Mouse (Mus musculus): ENCODE measurements around the gene Cep78. TPM values are rescaled to one million over a fixed set of nuclear protein-coding genes. Genes with fewer than 3 reads are reported as not detected.

Gene Cep78
- polyA plus RNA-seq, 1 experiment from 2014 or later, result 13.2 TPM

DNA sequence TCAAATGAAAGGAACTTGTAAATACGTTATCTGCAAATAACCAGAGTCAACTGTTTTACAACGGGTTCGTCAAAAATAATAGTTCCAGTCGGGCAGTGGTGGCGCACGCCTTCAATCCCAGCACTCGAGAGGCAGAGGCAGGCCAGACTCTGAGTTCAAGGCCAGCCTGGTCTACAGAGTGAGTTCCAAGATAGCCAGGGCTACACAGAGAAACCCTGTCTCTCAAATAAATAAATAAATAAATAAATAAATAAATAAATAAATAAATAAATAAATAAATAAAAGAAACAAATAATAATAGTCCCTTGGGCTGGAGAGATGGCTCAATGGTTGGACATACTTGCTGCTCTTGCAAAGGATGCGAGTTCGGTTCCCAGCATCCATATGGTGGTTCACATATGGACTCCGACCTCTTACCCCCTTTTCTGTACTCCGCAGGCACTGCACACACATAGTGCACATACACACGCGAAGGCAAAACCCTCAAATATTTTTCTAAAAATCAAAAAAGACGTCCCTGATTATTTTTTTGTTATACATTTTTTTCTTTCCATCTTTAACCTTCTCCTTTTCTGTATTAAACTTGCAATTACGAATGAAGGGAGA lies 947 bp downstream of the Cep78 start:
- peak overlapping the region; percentile 81 for H3K27ac ChIP-seq (ENCODE audit: low read length)
- H3K9ac ChIP-seq (ENCODE audit: low read length), result peak overlapping the region; percentile 90
- peak overlapping the region; percentile 98 for H3K4me2 ChIP-seq (ENCODE audit: low read depth, low read length)
- no peaks in the 10 kb centered on the region for H3K27me3 ChIP-seq (ENCODE audit: control insufficient read depth, insufficient read depth, low read length)
- H3K36me3 ChIP-seq (ENCODE audit: control insufficient read depth, insufficient read depth), result no peaks in the 10 kb centered on the region
- H3K4me3 ChIP-seq (ENCODE audit: low read length), result peak overlapping the region; percentile 76
- H3K4me1 ChIP-seq (ENCODE audit: control insufficient read depth, insufficient read depth, low read length), result peaks cover 4% of the 10 kb centered on the region
- no peak for ATAC-seq (replicated peaks; ENCODE audit: extremely low read depth, insufficient read depth, low FRiP score)
- H3K9me3 ChIP-seq (replicated peaks; ENCODE audit: control insufficient read depth, low read length), result no peaks in the 10 kb centered on the region
- WGBS, result 55% methylated on average over 15 of the region's 15 CpGs

DNA sequence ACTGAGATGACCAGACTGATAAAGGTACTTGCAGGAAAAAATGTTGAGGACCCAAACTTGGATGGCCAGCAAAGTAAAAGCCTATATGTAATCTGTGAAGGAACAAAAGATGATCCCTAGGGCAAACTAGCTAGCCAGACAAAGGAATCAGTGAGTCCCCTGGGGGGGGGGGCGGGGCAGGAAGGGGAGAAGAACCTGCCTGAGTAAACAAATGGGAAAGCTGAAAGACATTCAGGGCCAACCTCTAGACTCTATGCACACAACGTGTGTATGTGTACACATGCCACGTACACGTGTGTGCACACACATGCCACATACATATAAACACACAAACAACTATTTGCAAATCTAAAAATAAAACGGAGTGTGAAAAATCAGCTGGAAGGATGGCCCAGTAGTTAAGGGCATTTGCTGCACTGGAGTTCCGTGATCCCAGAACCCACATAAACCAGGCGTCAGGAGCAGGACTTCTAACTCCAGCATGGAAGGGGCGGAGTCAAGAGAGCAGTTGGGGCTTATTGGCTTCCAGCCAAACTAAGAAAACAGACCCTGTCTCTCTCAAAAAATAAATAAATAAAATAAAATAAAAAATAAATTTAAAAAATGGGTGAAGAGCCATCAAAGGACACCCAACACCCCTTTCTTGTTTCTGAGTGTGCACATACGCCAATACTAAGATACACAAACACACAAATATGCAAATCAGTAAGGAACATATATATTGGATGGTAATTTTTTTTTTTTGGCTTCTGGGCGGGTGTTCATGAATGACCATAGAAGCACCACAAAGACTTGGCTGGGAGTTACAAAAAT lies 1.7 kb downstream of the Cep78 start:
- Histone ChIP-seq H3K9ac (ENCODE audit: low read length) (no peak overlapping the region), H3K4me1 (ENCODE audit: control insufficient read depth, insufficient read depth, low read length) (peaks cover 4% of the 10 kb centered on the region), H3K4me2 (ENCODE audit: low read depth, low read length) (no peak overlapping the region), H3K27me3 (ENCODE audit: control insufficient read depth, insufficient read depth, low read length) (no peaks in the 10 kb centered on the region), H3K9me3 (replicated peaks; ENCODE audit: control insufficient read depth, low read length) (no peaks in the 10 kb centered on the region), H3K36me3 (ENCODE audit: control insufficient read depth, insufficient read depth) (no peaks in the 10 kb centered on the region), H3K4me3 (ENCODE audit: low read length) (no peak overlapping the region), H3K27ac (ENCODE audit: low read length) (no peak overlapping the region)
- WGBS, result 62% methylated on average over 10 of the region's 10 CpGs
- no peak for ATAC-seq (replicated peaks; ENCODE audit: extremely low read depth, insufficient read depth, low FRiP score)

DNA sequence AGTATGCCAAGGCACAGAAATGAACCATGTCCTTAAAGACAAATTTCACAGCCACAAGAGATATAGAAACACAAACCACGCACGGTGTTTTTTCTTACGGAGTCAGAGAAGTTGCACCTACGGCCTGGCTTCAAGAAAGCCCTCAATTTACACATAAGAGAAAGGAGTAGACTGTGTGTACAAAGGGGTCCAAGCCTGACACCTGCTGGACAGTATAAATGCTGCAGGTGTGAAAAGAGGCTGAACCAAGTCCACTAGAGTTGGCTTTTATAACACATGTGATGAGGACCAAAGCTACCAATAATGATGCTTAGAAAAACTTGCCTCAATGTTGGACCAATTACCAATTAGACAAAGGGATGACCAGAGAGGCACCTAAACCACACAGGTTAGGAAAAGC lies 2.9 kb downstream of the Cep78 start:
- 59% methylated on average over 4 of the region's 4 CpGs for WGBS
- Histone ChIP-seq H3K4me1 (ENCODE audit: control insufficient read depth, insufficient read depth, low read length) (peaks cover 4% of the 10 kb centered on the region), H3K9ac (ENCODE audit: low read length) (no peak overlapping the region), H3K36me3 (ENCODE audit: control insufficient read depth, insufficient read depth) (peaks cover 3% of the 10 kb centered on the region; the same call in 1 of the 2 replicates), H3K27me3 (ENCODE audit: control insufficient read depth, insufficient read depth, low read length) (no peaks in the 10 kb centered on the region), H3K4me2 (ENCODE audit: low read depth, low read length) (no peak overlapping the region), H3K4me3 (ENCODE audit: low read length) (no peak overlapping the region), H3K27ac (ENCODE audit: low read length) (no peak overlapping the region), H3K9me3 (replicated peaks; ENCODE audit: control insufficient read depth, low read length) (no peaks in the 10 kb centered on the region)
- ATAC-seq (replicated peaks; ENCODE audit: extremely low read depth, insufficient read depth, low FRiP score), result no peak

DNA sequence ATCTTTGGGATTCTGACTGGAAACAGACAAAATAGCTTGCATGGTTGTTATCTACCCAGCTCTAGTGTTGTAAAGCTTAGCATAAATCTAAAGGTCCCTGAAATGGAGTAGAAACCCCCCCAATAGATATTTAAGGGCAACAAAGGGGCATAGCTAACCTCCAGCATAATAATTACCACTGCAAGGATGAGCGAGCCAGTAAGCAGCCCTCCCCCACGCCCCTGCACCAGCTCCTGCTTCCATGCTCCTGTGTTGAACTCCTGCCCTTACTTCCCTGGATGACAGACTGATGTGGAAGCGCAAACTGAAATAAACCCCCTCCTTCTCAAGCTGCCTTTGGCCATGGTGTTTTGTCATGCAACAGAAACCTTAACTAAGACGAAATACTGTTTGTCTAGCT lies 11.4 kb downstream of the Cep78 start:
- no peaks in the 10 kb centered on the region for H3K4me1 ChIP-seq (ENCODE audit: control insufficient read depth, insufficient read depth, low read length)
- no peak overlapping the region for H3K9ac ChIP-seq (ENCODE audit: low read length)
- no peak overlapping the region for H3K4me2 ChIP-seq (ENCODE audit: low read depth, low read length)
- H3K27me3 ChIP-seq (ENCODE audit: control insufficient read depth, insufficient read depth, low read length), result no peaks in the 10 kb centered on the region
- no peaks in the 10 kb centered on the region for H3K9me3 ChIP-seq (replicated peaks; ENCODE audit: control insufficient read depth, low read length)
- no peak for ATAC-seq (replicated peaks; ENCODE audit: extremely low read depth, insufficient read depth, low FRiP score)
- H3K4me3 ChIP-seq (ENCODE audit: low read length), result no peak overlapping the region
- peaks cover 24% of the 10 kb centered on the region for H3K36me3 ChIP-seq (ENCODE audit: control insufficient read depth, insufficient read depth)
- no peak overlapping the region for H3K27ac ChIP-seq (ENCODE audit: low read length)
- 73% methylated on average over 4 of the region's 4 CpGs for WGBS

DNA sequence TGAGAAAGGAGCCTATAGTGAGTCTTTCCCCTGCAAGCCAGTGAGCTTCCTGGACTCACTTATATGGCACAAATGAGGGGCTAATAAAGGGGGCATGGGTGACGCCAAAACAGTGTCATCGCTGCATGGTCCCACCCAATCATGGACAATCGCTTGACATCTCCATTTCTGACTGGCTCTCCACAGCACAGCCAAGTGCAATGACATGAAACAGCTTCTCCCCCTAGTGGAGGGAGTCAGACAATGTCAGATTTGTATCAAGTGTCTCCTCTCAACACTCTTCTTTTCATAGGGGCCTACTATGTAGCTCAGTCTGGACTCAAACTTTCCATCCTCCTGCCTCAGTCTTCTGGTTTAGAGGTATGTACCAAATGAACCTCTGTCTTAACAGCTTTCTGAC lies 19.7 kb downstream of the Cep78 start:
- Histone ChIP-seq H3K27ac (ENCODE audit: low read length) (no peak overlapping the region), H3K9ac (ENCODE audit: low read length) (no peak overlapping the region), H3K4me2 (ENCODE audit: low read depth, low read length) (no peak overlapping the region), H3K4me3 (ENCODE audit: low read length) (no peak overlapping the region), H3K4me1 (ENCODE audit: control insufficient read depth, insufficient read depth, low read length) (no peaks in the 10 kb centered on the region), H3K9me3 (replicated peaks; ENCODE audit: control insufficient read depth, low read length) (no peaks in the 10 kb centered on the region), H3K27me3 (ENCODE audit: control insufficient read depth, insufficient read depth, low read length) (no peaks in the 10 kb centered on the region), H3K36me3 (ENCODE audit: control insufficient read depth, insufficient read depth) (peaks cover 3% of the 10 kb centered on the region; the same call in 1 of the 2 replicates)
- peak; percentile 65; the same call in 1 of the 2 replicates for ATAC-seq (replicated peaks; ENCODE audit: extremely low read depth, insufficient read depth, low FRiP score)
- WGBS, result 52% methylated on average over 3 of the region's 3 CpGs

DNA sequence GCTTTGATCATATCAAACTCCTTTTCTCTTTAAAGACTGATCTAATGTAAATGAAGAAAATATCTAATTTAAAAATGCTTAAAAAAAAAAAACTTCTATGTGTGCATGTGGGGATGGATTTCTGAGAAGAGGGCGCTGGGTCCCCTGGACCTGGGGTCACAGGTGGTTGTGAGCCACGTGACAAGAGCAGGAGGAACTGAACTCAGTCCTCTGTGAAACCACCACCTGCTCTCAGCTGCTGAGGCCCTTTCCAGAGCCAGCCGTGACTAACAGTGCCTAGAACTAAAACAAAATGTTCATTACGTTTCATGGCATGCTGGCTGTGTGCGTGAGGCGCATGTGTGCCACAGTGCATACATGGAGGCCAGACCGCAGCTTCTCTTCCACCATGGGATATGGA lies 20.3 kb downstream of the Cep78 start:
- Histone ChIP-seq H3K9ac (ENCODE audit: low read length) (no peak overlapping the region), H3K27me3 (ENCODE audit: control insufficient read depth, insufficient read depth, low read length) (no peaks in the 10 kb centered on the region), H3K4me3 (ENCODE audit: low read length) (no peak overlapping the region), H3K36me3 (ENCODE audit: control insufficient read depth, insufficient read depth) (peaks cover 4% of the 10 kb centered on the region), H3K9me3 (replicated peaks; ENCODE audit: control insufficient read depth, low read length) (no peaks in the 10 kb centered on the region), H3K4me1 (ENCODE audit: control insufficient read depth, insufficient read depth, low read length) (no peaks in the 10 kb centered on the region), H3K27ac (ENCODE audit: low read length) (no peak overlapping the region), H3K4me2 (ENCODE audit: low read depth, low read length) (no peak overlapping the region)
- 90% methylated on average over 7 of the region's 7 CpGs for WGBS
- ATAC-seq (replicated peaks; ENCODE audit: extremely low read depth, insufficient read depth, low FRiP score), result no peak

DNA sequence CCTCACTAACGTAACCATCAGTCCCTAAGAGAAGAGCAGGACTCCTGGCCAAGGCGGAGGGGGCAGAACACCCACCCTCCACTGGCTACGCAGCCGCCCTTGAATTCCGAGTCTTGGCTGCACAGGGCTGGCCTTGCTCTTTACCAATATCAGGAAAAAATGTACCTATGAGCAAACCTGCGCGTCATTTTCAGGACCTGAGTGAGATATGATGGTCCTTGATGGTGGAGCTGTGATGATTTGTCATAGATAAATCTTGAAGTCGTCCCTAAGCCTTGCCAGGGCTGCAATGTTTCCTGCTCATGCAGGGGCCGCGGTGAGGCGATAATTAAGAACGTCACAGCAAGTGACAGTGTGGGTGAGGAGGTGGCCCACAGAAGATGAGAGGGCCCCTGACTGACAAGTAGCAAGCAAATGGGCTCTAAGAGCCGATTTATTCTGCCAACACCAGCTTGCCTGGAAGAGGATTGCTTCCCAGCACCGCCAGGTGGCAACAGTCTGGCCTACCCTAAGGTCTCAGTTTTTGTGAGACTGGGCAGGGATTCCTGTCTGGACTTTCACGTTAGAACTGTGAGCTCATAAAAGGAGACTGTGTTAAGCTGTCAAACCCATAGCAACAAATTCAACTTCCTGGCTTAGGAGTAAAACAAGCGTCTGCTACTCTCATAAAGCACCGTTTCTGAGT lies 21.6 kb downstream of the Cep78 start:
- no peak overlapping the region for H3K4me2 ChIP-seq (ENCODE audit: low read depth, low read length)
- 85% methylated on average over 17 of the region's 17 CpGs for WGBS
- no peaks in the 10 kb centered on the region for H3K4me1 ChIP-seq (ENCODE audit: control insufficient read depth, insufficient read depth, low read length)
- H3K27ac ChIP-seq (ENCODE audit: low read length), result no peak overlapping the region
- H3K4me3 ChIP-seq (ENCODE audit: low read length), result no peak overlapping the region
- H3K9me3 ChIP-seq (replicated peaks; ENCODE audit: control insufficient read depth, low read length), result no peaks in the 10 kb centered on the region
- H3K36me3 ChIP-seq (ENCODE audit: control insufficient read depth, insufficient read depth), result peaks cover 8% of the 10 kb centered on the region
- H3K9ac ChIP-seq (ENCODE audit: low read length), result no peak overlapping the region
- no peaks in the 10 kb centered on the region for H3K27me3 ChIP-seq (ENCODE audit: control insufficient read depth, insufficient read depth, low read length)
- ATAC-seq (replicated peaks; ENCODE audit: extremely low read depth, insufficient read depth, low FRiP score), result no peak

DNA sequence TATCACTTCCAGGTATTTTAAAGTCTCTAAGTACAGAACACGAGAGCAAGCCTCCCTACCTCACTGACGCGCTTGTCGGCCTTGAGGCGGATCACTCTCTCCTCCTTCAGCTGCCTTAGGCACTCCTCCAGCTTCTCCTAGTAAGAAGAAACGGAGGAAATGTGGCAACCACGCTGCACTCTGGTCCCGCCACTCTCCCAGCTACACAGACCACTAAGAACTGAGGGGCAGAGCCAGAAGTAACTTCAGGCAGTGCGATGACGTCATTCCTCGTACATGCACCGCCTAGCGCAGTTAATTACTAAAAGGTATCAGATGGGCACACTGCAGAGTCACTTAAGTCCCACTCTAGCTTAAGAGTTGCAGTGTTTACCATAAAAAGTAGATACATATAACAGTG lies 22.5 kb downstream of the Cep78 start:
- Histone ChIP-seq H3K4me2 (ENCODE audit: low read depth, low read length) (no peak overlapping the region), H3K36me3 (ENCODE audit: control insufficient read depth, insufficient read depth) (peaks cover 8% of the 10 kb centered on the region), H3K4me3 (ENCODE audit: low read length) (no peak overlapping the region), H3K27me3 (ENCODE audit: control insufficient read depth, insufficient read depth, low read length) (no peaks in the 10 kb centered on the region), H3K27ac (ENCODE audit: low read length) (no peak overlapping the region), H3K9me3 (replicated peaks; ENCODE audit: control insufficient read depth, low read length) (no peaks in the 10 kb centered on the region), H3K4me1 (ENCODE audit: control insufficient read depth, insufficient read depth, low read length) (no peaks in the 10 kb centered on the region), H3K9ac (ENCODE audit: low read length) (no peak overlapping the region)
- ATAC-seq (replicated peaks; ENCODE audit: extremely low read depth, insufficient read depth, low FRiP score), result no peak; the same call in 1 of the 2 replicates
- WGBS, result 58% methylated on average over 13 of the region's 13 CpGs

DNA sequence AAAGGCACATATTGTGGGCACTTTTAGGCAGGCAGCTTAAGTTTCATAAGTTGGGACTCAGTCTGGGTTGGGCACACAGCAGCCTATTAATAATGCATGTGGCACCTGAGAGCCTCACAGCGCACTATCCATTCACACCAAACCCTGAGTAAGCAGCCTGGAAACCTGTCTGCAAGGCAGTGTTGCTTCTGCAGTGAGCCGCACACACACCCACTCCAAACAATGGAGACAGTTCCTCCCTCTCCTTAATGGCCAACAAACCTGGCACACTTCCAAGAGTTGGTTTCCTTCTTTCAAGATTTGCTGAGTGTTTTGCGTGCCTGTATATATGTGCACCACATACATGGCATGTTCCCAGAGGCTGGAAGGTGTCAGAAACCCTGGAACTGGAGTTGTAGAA lies 34.6 kb downstream of the Cep78 start:
- H3K27me3 ChIP-seq (ENCODE audit: control insufficient read depth, insufficient read depth, low read length), result no peaks in the 10 kb centered on the region
- H3K27ac ChIP-seq (ENCODE audit: low read length), result no peak overlapping the region
- no peak overlapping the region for H3K9ac ChIP-seq (ENCODE audit: low read length)
- peaks cover 3% of the 10 kb centered on the region for H3K36me3 ChIP-seq (ENCODE audit: control insufficient read depth, insufficient read depth)
- H3K4me3 ChIP-seq (ENCODE audit: low read length), result no peak overlapping the region
- H3K9me3 ChIP-seq (replicated peaks; ENCODE audit: control insufficient read depth, low read length), result no peaks in the 10 kb centered on the region
- 63% methylated on average over 3 of the region's 3 CpGs for WGBS
- ATAC-seq (replicated peaks; ENCODE audit: extremely low read depth, insufficient read depth, low FRiP score), result no peak; the same call in 1 of the 2 replicates
- no peaks in the 10 kb centered on the region for H3K4me1 ChIP-seq (ENCODE audit: control insufficient read depth, insufficient read depth, low read length)
- H3K4me2 ChIP-seq (ENCODE audit: low read depth, low read length), result no peak overlapping the region
